Mouse (Mus musculus) lung, adult 18-20 months (tissue): ENCODE data around the gene Nr2f2.

Experiments
- DNase-seq, 2 experiments: peaks; one replicate each; pipeline ENCODE4 v3.0.0; 2022; ENCODE audit warnings: mixed read lengths in 2 of 2

Gene Nr2f2

GRCm38 (mm10) chr7:70365941-70366807, at the start of gene Nr2f2:
Gene Nr2f2 (minus strand): TSS chr7:70366735.
- no peak for DNase-seq

- DNase-seq = no peak
These were observed 47.9 kb upstream of the Nr2f2 start for GRCm38 (mm10) chr7:70414461-70414860.

- peak; percentile 22 to 60 for DNase-seq
These were observed 47.1 kb upstream of the Nr2f2 start for GRCm38 (mm10) chr7:70413646-70414045.

DNA sequence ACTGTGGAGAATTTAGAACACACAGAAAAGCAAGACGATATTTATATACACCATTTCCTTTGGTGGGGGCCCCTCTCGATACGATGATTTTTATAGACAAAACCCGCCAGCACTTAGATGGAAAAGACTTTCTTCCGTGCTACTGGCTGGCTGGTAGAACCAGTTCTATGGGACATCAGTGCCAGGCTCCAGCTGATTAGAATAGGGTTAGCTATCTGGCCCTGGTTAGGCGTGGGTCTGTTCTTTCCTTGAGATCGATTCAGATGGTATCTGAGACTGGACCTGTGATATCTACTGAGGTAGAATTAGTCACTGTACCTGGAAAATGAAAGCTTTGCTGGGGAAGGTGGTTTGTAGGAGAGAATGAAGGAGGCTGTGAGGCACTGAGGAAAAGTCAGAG, 46.4 kb upstream of the Nr2f2 start:
- DNase-seq = no peak

DNA sequence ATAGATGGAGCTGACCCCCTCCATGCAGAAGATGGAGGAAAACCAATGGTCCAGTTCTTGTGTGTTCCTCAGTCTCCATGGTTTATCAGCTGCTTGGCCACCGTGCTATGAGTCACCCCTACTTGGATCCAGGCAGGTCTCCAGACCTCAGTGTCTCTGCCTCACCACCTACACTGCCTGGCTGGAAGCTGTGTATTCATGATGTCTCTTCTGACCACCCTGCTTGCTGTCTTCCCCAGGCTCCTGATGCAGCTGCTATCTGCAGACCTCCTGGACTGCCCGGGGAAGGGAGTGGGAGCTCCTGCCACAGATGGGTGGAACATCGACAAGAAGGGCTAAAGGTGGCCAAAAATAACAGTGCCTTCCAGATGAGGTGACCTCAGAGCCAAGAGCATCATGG, 43.8 kb upstream of the Nr2f2 start:
- DNase-seq = no peak

DNA sequence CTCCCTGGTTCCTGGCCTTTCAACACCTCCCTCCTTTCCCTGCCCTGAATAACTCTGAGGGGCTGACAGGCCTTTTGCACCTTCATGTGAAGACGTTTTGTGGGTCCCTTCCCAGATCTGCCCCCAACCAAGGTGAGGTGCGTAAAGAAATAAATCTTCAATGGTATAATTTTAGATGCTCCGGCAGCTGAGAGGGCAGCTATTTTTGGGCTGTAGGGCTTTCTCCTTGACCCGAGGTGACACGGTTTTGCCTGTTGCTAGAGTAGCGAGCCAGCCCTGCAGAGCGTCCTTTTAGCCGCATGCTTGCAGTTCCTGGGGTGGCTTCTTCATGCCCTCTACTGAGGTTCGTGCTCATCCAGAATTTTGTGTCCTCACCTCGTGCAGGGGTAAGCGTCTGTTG, 43.4 kb upstream of the Nr2f2 start:
- DNase-seq = no peak

DNA sequence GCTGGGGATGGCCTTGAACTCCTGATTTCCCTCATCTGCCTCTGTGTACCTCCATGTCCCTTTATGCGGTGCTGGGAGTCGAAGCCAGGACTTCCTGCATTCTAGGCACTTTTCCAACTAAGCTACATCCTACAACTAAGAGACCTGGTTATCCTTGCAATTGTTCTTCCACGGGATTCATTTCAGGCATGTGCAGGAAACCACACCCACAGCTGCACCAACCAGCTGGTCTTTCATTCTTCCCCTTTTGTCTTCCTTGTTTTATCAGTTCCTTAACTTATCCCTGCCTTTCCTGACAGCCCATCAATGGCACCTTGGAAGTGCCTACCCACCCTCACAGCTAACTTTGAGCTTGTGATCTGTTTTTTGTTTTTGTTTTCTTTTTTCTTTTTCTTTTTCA, 42.3 kb upstream of the Nr2f2 start:
- DNase-seq = no peak

DNA sequence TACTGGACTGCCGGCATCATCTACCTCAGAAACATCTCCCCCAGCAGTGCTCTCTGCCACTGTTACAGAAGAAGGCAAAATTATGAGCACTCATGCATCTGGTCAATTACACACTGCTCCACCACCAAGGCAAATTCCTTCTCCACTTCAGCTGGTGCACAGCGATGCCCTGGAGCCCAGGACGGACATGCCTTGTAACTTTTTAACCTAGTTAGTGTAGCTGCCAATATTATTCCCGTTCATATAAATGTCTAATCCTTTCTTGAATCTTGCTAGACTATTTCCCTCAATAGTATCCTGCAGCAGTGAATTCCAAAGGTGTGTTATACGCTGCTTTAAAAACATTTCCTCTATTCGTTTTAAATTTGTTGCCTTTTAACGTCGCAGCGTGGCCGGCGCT, 40.6 kb upstream of the Nr2f2 start:
- no peak for DNase-seq

DNA sequence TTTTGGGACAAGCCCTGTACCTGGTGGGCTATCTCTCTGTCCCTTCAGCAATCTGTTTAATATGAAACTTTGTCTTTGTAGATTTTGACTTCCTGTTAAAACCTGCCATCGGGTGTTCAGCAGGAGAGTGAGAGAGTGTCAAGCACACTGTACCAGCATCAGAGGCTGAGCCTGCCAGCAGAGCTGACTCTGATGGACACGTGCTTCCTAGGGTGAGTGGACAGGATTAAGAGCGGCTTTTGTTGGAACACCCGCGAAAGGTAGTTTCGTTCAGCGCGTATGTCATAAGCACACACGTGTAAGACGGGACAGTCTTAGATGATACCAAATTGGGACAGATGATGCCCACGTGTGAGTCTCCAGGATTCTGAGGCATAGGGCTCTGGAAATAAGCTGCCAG, 40.0 kb upstream of the Nr2f2 start:
- DNase-seq = no peak

- DNase-seq = no peak
These were observed 38.9 kb upstream of the Nr2f2 start for GRCm38 (mm10) chr7:70405466-70405865.

GRCm38 (mm10) chr7:70382828-70383227, 16.3 kb upstream of the Nr2f2 start:
- DNase-seq = peak in 1 of 2 experiments; percentile 19

- DNase-seq = no peak
These were observed 15.1 kb upstream of the Nr2f2 start for GRCm38 (mm10) chr7:70381409-70382244.

DNA sequence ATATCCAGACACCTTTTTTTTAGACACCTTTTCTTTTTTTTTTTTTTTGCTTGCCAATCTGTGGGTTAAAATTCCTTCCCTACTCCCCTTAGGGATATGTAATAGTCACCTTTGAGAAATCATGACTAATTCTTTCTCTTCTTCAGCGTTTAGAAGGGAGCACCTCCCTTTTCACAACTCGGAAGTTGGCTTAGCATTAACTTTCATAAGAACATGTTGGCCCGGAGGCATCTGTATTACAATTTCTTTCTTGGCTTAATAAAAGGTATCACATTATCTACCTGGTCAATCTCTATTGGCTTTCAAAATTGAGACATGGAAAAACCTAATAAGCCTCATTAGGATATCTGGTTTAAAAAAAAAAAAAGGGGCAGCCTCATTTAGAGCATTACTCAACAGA, 14.4 kb upstream of the Nr2f2 start:
- no peak for DNase-seq

DNA sequence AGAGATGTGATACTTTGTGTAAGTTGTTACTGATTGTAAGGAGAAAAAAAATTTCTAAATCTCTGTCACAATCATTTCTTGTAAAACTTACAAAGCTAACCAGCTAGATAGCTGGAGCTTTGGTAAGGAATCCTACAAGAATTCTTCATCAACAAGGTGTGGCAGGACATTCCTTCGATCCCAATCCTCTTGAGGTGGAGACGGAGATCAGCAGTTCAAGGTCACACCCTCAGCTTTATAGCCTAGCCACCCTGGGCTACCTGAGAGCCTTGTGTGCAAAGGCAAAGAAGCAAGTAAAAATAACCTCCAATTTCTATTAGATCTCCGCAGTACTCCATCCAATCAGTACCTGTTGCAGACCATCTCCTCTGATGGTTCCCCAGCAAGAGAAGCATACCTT, 13.7 kb upstream of the Nr2f2 start:
- DNase-seq = no peak

DNA sequence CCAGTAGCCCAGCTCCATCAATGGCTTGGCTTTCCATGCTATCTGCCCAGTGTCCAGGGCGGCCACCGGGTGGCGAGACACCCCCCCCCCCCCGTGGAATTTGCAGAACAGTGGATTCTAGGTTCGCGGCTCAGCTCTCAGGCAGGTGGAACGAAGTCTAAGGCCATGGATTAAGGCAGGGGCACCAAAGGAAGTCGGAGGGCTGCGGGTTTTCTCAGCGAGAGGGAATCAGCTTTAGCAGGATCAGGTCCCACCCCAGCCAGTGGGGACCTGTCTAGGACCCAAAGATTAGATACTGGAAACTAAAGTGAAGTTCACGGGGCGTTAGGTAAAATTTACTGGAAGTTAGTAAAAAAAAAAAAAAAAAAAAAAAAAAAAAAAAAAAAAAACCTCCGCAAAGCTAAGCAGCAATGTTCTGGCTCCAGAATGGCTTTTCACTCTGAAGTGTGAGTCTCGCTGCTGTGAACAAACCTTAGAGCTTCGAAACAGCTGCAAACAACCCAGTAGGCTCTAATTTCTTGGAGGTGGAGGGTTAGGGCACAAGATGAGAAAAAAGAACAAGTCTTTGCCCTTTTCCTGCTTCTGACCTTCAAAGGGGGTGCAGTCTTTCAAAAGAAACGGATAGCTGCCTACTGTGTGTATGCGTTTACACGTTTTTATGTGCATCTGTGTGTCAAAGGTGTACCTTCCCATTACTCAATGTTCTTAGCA, 4.2 kb upstream of the Nr2f2 start:
- no peak for DNase-seq

DNA sequence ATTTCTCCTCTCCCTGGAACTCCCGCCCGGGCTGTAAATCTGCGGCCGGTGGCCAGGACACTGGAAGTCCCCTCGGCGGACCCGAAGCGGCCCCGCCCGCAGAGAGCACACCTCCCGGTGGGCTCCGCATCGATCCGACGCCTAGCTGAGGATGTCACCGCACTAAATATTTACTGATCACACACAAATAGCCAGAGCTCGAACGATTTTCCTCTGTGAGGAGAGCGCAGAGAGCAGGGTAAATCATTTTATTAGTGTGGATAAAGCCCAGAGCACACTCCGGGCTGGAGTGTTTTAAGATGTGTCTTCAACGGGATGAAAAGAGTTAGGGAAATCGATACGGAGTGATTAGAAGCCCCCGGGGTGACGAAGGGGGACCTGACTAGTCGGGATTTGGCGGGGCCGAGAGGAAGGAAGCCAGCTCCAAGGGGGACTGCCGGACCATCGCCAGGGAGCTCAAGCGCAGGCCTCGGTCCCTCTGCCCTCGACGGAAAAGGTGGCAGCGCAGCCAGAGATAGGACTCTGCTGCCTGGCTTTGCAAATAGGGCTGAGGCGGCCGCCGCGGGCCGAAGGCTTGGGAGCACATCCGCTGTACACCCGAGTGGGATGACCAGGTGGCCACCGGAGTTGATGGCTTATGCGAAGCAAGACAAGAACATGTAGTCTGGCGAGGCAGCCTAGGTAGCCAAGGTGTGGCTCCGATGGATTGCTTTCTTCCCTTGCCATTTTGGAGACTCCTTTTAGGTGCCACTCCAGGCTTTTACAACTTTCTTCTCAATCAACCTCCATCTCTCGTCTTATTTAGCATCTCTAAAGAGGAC, 3.4 kb upstream of the Nr2f2 start:
- no peak for DNase-seq

GRCm38 (mm10) chr7:70369061-70369730, 2.7 kb upstream of the Nr2f2 start:
- no peak for DNase-seq

GRCm38 (mm10) chr7:70368751-70369060, 2.2 kb upstream of the Nr2f2 start:
- DNase-seq = no peak

GRCm38 (mm10) chr7:70368268-70368655, 1.7 kb upstream of the Nr2f2 start:
- DNase-seq = no peak

- no peak for DNase-seq
These were observed 1.2 kb upstream of the Nr2f2 start for GRCm38 (mm10) chr7:70367591-70368267.

- no peak for DNase-seq
These were observed 217 bp upstream of the Nr2f2 start for GRCm38 (mm10) chr7:70366808-70367095.

GRCm38 (mm10) chr7:70365401-70365811, 1.1 kb downstream of the Nr2f2 start:
- no peak for DNase-seq
